Mouse (Mus musculus) kidney, embryonic 16.5 days (tissue): ENCODE measurements at regions not wholly inside any gene's neighbourhood (a gene's known extent, or its start where the extent isn't known, plus 50 kb on each side); places are given as distances from the start of the nearest gene placed in this dataset.

Experiments
- ATAC-seq: fragments of 200-750 bp; cut with Nextera tagmentation; 2 replicates; pipeline ENCODE4 v1.8.0; 2017; ENCODE audit warnings: moderate TSS enrichment; ENCODE audit not compliant: low FRiP score, low TSS enrichment
- H3K27ac ChIP-seq: fragments of 300-500 bp; sonication (generic); 2 replicates; pipeline ENCODE4 v1.5.1; 2014; ENCODE audit warnings: low read length
- H3K27me3 ChIP-seq: fragments of 300-500 bp; sonication (generic); 2 replicates; pipeline ENCODE4 v1.6.1; 2014; ENCODE audit warnings: low read length, control low read depth, mixed read lengths; ENCODE audit not compliant: insufficient read depth
- H3K36me3 ChIP-seq: fragments of 300-500 bp; sonication (generic); 2 replicates; pipeline ENCODE4 v1.6.1; 2014; ENCODE audit warnings: low read length, control low read depth, mixed read lengths; ENCODE audit not compliant: insufficient read depth
- H3K4me1 ChIP-seq: fragments of 300-500 bp; sonication (generic); 2 replicates; pipeline ENCODE4 v1.6.1; 2014; ENCODE audit warnings: low read length, control low read depth, mixed read lengths; ENCODE audit not compliant: insufficient read depth
- H3K4me2 ChIP-seq: fragments of 300-500 bp; sonication (generic); replicated peaks from 2 replicates; pipeline ENCODE4 v1.6.1; 2014; ENCODE audit warnings: low read depth, low read length
- H3K4me3 ChIP-seq: fragments of 300-500 bp; sonication (generic); 2 replicates; pipeline ENCODE4 v1.5.1; 2014; ENCODE audit warnings: mild to moderate bottlenecking, low read length
- H3K9ac ChIP-seq: fragments of 300-500 bp; sonication (generic); replicated peaks from 2 replicates; pipeline ENCODE4 v1.6.1; 2014; ENCODE audit warnings: low read length
- H3K9me3 ChIP-seq: fragments of 300-500 bp; sonication (generic); 2 replicates; pipeline ENCODE4 v1.6.1; 2016; ENCODE audit warnings: low read length, control low read depth
- WGBS: fragments of 180-500 bp; shearing (Covaris S2); extraction: QIAGEN DNeasy Blood & Tissue Kit; methylation state at CpG from one replicate; pipeline ENCODE4 v1.1.7; 2014; 5-methylcytosine and 5-hydroxymethylcytosine counted together

DNA sequence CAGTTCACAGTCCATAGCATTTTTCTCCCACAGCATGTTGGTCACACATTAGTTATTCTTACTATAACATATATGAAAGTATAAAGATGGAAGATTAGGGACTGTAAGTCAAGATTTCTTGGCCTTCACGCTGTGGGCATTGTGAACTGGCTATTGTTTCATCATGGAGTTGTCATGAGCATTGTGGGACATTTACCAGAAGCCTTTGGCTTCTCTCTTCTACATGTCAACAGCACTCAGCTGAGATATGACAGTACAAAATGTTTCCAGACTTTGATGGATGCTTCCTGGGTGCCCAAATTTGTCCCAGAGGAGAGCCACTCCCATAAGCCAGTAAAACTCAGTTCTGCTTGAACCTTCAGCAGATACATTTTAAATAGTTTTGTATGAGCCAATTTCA lies 1331.5 kb downstream of the Gsdmc2 start:
- 83% methylated on average over 1 of the region's 1 CpGs for WGBS
- H3K27ac ChIP-seq = no peak overlapping the region

DNA sequence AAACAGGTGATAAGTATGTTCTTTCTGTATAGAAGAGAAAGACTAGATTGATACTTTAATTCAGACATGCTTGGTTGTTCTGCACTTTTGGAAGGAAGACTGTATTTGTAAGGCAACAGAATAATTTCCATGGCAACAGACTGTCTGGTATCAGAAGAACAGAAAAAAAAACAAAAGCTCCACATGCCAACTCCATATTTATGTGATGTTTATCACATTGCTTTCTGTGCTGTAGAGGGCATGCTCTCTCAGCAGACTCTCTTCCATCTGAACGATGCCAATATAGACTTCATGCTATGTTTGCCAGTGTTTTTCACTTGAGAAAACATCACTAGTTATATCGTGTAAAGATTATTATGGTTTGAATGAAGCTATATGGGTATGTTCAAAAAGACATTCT lies 1333.5 kb downstream of the Gsdmc2 start:
- WGBS = 88% methylated on average over 2 of the region's 2 CpGs
- Histone ChIP-seq H3K9ac (no peak overlapping the region), H3K4me2 (no peak overlapping the region), H3K36me3 (no peaks in the 10 kb centered on the region), H3K27ac (no peak overlapping the region), H3K27me3 (no peaks in the 10 kb centered on the region), H3K4me1 (no peaks in the 10 kb centered on the region), H3K4me3 (no peak overlapping the region), H3K9me3 (no peaks in the 10 kb centered on the region)
- no peak for ATAC-seq

More for the DNA sequence above, 1331.5 kb downstream of the Gsdmc2 start:
- ATAC-seq = no peak
- Histone ChIP-seq H3K9me3 (no peaks in the 10 kb centered on the region), H3K4me3 (no peak overlapping the region), H3K4me2 (no peak overlapping the region), H3K9ac (no peak overlapping the region), H3K4me1 (no peaks in the 10 kb centered on the region), H3K27me3 (no peaks in the 10 kb centered on the region), H3K36me3 (no peaks in the 10 kb centered on the region)

DNA sequence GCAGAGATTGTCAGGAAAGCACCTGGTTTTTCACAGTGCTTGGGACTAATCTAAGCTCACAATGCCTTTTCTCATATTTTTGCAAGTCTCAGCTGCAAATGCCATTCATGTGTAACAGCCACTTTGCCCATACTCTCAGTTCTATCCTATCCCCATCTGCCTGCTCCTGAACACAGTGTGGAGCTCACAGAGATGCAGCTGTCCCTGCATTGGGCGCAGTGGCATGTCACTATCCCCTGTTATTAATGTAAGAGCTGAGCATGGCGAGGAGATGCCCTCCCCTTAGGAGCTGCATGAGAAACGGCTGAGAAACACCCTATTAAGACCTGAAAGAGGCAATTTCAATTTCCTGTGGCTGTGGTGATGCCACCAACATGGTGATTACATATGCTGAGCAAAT lies 1341.1 kb downstream of the Gsdmc2 start:
- H3K9ac ChIP-seq = no peak overlapping the region
- no peak overlapping the region for H3K4me3 ChIP-seq
- WGBS = 71% methylated on average over 3 of the region's 3 CpGs
- no peak overlapping the region for H3K4me2 ChIP-seq
- H3K4me1 ChIP-seq = peaks cover 13% of the 10 kb centered on the region
- H3K27me3 ChIP-seq = no peaks in the 10 kb centered on the region
- no peak for ATAC-seq
- H3K36me3 ChIP-seq = no peaks in the 10 kb centered on the region
- H3K9me3 ChIP-seq = no peaks in the 10 kb centered on the region
- no peak overlapping the region for H3K27ac ChIP-seq

DNA sequence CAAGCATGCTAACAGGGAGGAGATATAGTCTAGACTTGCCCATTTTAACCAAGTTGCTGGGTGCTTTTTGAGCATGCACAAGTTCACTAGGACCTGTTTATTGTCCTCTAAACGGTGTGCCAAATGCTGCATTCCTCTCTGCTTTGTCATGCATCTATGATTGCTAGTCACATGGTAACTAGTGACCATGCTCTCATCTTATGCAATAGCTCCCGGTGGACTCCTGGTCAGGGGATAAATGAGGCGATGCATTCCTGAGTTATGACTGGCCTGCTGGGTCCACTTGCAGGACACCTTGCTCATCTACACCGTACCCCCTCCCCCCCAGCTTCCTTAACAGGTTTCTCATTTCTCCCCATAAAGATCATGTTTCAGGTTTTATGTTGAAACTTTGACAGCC lies 1344.0 kb downstream of the Gsdmc2 start:
- ATAC-seq = peak; percentile 91
- Histone ChIP-seq H3K27ac (peak overlapping the region; percentile 28; the same call in 1 of the 2 replicates), H3K4me1 (peaks cover 13% of the 10 kb centered on the region), H3K27me3 (no peaks in the 10 kb centered on the region), H3K36me3 (no peaks in the 10 kb centered on the region), H3K4me3 (no peak overlapping the region), H3K9me3 (no peaks in the 10 kb centered on the region), H3K4me2 (no peak overlapping the region), H3K9ac (no peak overlapping the region)
- 18% methylated on average over 4 of the region's 4 CpGs for WGBS

DNA sequence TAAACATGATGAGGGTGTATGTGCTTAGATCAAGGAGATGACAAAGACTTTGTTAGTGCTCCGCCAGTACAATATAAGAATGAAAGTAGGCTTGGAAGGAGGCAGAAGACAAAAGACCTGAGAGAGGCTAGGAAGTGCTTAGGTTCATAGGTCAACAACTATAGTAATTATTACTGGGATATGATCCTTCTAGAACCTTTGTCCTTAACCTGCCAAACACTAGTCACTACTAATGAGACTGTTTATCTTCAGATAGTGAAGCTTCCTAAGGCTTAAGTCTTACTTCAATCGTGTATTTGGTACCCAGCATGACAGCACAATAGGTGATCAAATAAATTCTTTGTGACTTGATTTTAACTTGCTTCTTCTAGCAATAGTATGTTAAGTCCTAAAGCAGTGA lies 1344.5 kb downstream of the Gsdmc2 start:
- no peak for ATAC-seq
- 55% methylated on average over 2 of the region's 2 CpGs for WGBS
- Histone ChIP-seq H3K9me3 (no peaks in the 10 kb centered on the region), H3K4me3 (no peak overlapping the region), H3K4me1 (peaks cover 13% of the 10 kb centered on the region), H3K9ac (no peak overlapping the region), H3K27me3 (no peaks in the 10 kb centered on the region), H3K4me2 (no peak overlapping the region), H3K27ac (0 out of 2 replicates have a peak overlapping the region, but pooled peaks have one; percentile 28), H3K36me3 (no peaks in the 10 kb centered on the region)

DNA sequence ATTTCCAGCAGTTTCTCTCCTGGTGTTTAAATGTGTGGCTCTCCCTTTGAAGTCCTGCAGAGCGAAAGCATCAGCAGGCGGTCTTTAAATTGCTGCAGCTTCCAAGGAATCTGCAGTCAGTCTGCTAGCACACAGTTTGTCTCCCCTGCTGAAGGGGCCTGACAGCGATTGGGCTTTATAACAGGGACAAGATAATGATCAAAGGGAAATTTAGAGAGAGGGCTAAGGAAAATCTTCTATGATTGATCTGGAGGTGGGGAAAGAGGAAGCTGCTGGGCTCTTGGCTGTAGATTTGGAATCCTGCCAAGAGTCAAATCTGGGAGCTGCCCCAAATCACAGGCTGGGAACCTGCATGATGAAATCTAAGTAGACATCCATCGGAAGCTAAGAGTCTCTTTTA lies 1348.8 kb downstream of the Gsdmc2 start:
- no peaks in the 10 kb centered on the region for H3K36me3 ChIP-seq
- no peak overlapping the region for H3K4me3 ChIP-seq
- H3K27ac ChIP-seq = no peak overlapping the region
- H3K4me1 ChIP-seq = peaks cover 8% of the 10 kb centered on the region
- H3K4me2 ChIP-seq = no peak overlapping the region
- 37% methylated on average over 4 of the region's 4 CpGs for WGBS
- no peaks in the 10 kb centered on the region for H3K9me3 ChIP-seq
- no peak for ATAC-seq
- no peaks in the 10 kb centered on the region for H3K27me3 ChIP-seq
- no peak overlapping the region for H3K9ac ChIP-seq

DNA sequence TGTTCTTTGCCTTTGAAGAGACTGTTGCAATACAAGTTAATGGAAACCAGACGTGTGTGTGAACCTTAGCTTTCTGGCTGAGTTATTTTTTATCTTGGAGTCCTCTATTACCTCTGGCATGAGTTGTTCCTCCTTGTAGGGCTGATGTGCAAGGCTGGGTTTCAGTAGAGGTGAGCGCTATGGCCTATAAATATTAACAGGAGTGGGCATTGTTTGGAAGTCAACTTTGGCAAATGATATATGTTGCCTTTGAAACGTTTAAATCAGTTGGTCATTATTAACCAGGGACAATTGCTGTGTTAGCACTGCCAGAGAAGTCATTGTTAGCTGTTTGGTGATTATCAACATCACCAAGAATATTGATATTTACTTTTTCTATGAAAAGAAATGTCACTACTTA lies 1352.6 kb downstream of the Gsdmc2 start:
- Histone ChIP-seq H3K36me3 (no peaks in the 10 kb centered on the region), H3K4me2 (no peak overlapping the region), H3K9ac (no peak overlapping the region), H3K4me1 (0 out of 2 replicates have a peak, but pooled peaks cover 2% of the 10 kb centered on the region), H3K9me3 (no peaks in the 10 kb centered on the region), H3K4me3 (no peak overlapping the region), H3K27ac (0 out of 2 replicates have a peak overlapping the region, but pooled peaks have one; percentile 7), H3K27me3 (no peaks in the 10 kb centered on the region)
- 33% methylated on average over 3 of the region's 3 CpGs for WGBS
- ATAC-seq = peak; percentile 75

DNA sequence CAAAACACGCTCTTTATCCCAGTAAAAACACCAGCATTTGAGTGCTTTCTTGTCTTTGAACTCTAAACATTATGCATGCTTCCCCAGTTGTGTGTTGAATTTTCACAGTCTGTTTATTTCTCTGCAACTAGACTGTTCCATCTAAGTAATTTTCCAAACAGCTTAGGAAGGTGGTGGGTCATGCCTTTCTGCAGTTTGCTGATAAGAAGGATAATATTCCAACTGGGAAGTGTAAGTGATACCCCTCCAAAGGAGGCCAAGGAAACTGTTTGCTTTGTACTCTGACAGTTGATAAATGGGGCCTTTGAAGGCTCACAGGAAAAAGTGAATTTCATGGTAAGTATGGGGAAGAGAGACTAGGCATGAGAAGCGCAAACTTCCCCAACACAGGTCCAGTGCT lies 1354.4 kb downstream of the Gsdmc2 start:
- ATAC-seq = no peak
- WGBS = 47% methylated on average over 2 of the region's 2 CpGs
- H3K4me2 ChIP-seq = no peak overlapping the region
- H3K27ac ChIP-seq = no peak overlapping the region
- H3K36me3 ChIP-seq = no peaks in the 10 kb centered on the region
- no peak overlapping the region for H3K4me3 ChIP-seq
- H3K4me1 ChIP-seq = 0 out of 2 replicates have a peak, but pooled peaks cover 2% of the 10 kb centered on the region
- no peaks in the 10 kb centered on the region for H3K9me3 ChIP-seq
- H3K27me3 ChIP-seq = no peaks in the 10 kb centered on the region
- no peak overlapping the region for H3K9ac ChIP-seq

DNA sequence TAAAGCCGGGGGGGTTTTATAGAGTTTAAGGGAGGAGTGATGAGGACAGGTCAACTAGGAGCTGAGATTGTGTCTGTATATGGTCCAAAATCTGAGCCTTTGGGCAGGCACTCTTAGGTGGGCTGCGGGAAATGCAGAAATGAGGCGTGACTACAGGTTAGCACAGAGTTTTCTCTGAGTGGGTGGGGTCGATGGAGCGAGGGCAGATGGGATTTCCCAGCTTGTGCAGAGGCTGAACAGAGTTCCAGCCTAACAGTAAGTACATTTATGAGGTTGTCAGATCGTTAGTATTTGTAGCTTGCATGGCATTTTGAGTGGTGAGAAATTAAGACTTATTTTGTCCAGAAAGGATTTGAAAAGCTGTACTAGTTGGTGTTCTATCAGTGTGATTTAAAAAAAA lies 1358.4 kb downstream of the Gsdmc2 start:
- ATAC-seq = no peak
- 34% methylated on average over 6 of the region's 6 CpGs for WGBS

DNA sequence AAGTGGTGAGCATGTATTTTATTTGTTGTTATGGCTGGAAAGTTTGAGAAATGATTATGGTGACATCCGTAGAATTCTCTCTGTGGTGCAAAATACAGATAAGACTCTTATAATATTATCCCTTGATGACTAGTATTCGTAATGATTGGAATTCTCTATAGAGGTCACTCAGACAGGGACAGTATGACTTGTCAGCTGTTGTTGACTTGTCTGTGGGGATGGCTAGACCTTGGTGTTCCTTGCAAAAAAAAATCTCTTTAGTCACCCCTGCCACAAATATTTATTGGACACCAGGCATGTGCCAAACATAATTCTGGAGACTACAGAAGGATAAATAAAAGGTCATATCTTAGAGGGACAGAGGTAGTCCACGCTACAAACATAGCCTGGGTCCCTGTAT lies 1360.6 kb downstream of the Gsdmc2 start:
- ATAC-seq = no peak
- Histone ChIP-seq H3K9ac (no peak overlapping the region), H3K9me3 (no peaks in the 10 kb centered on the region), H3K4me1 (no peaks in the 10 kb centered on the region), H3K4me3 (no peak overlapping the region), H3K36me3 (no peaks in the 10 kb centered on the region), H3K27me3 (no peaks in the 10 kb centered on the region), H3K4me2 (no peak overlapping the region), H3K27ac (no peak overlapping the region)
- 85% methylated on average over 3 of the region's 3 CpGs for WGBS

More for the DNA sequence above, 1358.4 kb downstream of the Gsdmc2 start:
- no peak overlapping the region for H3K4me3 ChIP-seq
- no peaks in the 10 kb centered on the region for H3K9me3 ChIP-seq
- H3K36me3 ChIP-seq = no peaks in the 10 kb centered on the region
- H3K27ac ChIP-seq = no peak overlapping the region
- H3K27me3 ChIP-seq = no peaks in the 10 kb centered on the region
- H3K4me2 ChIP-seq = no peak overlapping the region
- H3K9ac ChIP-seq = no peak overlapping the region
- 0 out of 2 replicates have a peak, but pooled peaks cover 2% of the 10 kb centered on the region for H3K4me1 ChIP-seq
